Mouse (Mus musculus) stomach, embryonic 16.5 days (tissue): Measurements from ENCODE around the gene Zc3h12a. TPM values are rescaled to one million over a fixed set of nuclear protein-coding genes. Genes with fewer than 3 reads are reported as not detected.

Experiments
- ATAC-seq: fragments of 200-750 bp; cut with Nextera tagmentation; 2 replicates; pipeline ENCODE4 v1.8.0; 2017; ENCODE audit warnings: moderate number of reproducible peaks, moderate TSS enrichment; ENCODE audit not compliant: insufficient read depth, low FRiP score
- H3K27ac ChIP-seq: fragments of 300-500 bp; sonication (generic); 2 replicates; pipeline ENCODE4 v1.5.1; 2014; ENCODE audit warnings: low read length
- H3K27me3 ChIP-seq: fragments of 300-500 bp; sonication (generic); 2 replicates; pipeline ENCODE4 v1.6.1; 2014; ENCODE audit warnings: low read length, control low read depth, mixed read lengths; ENCODE audit not compliant: control insufficient read depth, insufficient read depth
- H3K36me3 ChIP-seq: fragments of 300-500 bp; sonication (generic); 2 replicates; pipeline ENCODE4 v1.6.1; 2014; ENCODE audit warnings: low read length; ENCODE audit not compliant: control insufficient read depth, insufficient read depth
- H3K4me1 ChIP-seq: fragments of 300-500 bp; sonication (generic); 2 replicates; pipeline ENCODE4 v1.6.1; 2014; ENCODE audit warnings: low read length, control low read depth, mixed read lengths; ENCODE audit not compliant: control insufficient read depth, insufficient read depth
- H3K4me2 ChIP-seq: fragments of 300-500 bp; sonication (generic); 2 replicates; pipeline ENCODE4 v1.6.1; 2014; ENCODE audit warnings: low read depth, low read length, mixed read lengths
- H3K4me3 ChIP-seq: fragments of 300-500 bp; sonication (generic); replicated peaks from 2 replicates; pipeline ENCODE4 v1.5.1; 2014; ENCODE audit warnings: mild to moderate bottlenecking, low read length
- H3K9ac ChIP-seq: fragments of 300-500 bp; sonication (generic); 2 replicates; pipeline ENCODE4 v1.6.1; 2014; ENCODE audit warnings: low read length
- H3K9me3 ChIP-seq: fragments of 300-500 bp; sonication (generic); replicated peaks from 2 replicates; pipeline ENCODE4 v1.6.1; 2016; ENCODE audit warnings: low read length, control low read depth; ENCODE audit not compliant: control insufficient read depth
- WGBS: fragments of 180-500 bp; shearing (Covaris S2); extraction: QIAGEN DNeasy Blood & Tissue Kit; methylation state at CpG from one replicate; pipeline ENCODE4 v1.1.7; 2014; 5-methylcytosine and 5-hydroxymethylcytosine counted together
- polyA plus RNA-seq: library from polyadenylated mRNA; unstranded; fragments of >200 nt; fragmentation: Nextera tagmentation; extraction: Ambion mirVana; gene quantifications from 2 replicates; pipeline ENCODE4 v1.2.1, GENCODE M21; 2015

The Zc3h12a gene
- polyA plus RNA-seq, 1 experiment from 2014 or later = 1.6 TPM

GRCm38 (mm10) chr4:125077700-125078099 lies 49.9 kb downstream of the Zc3h12a start:
- no peak overlapping the region for H3K27ac ChIP-seq
- no peak for ATAC-seq

More at GRCm38 (mm10) chr4:125077700-125078099, 49.9 kb downstream of the Zc3h12a start:
- Histone ChIP-seq H3K4me1 (no peaks in the 10 kb centered on the region), H3K4me2 (no peak overlapping the region), H3K9ac (no peak overlapping the region), H3K36me3 (peaks cover 14% of the 10 kb centered on the region; the same call in 1 of the 2 replicates), H3K9me3 (no peaks in the 10 kb centered on the region), H3K4me3 (no peak overlapping the region), H3K27me3 (no peaks in the 10 kb centered on the region)
- 92% methylated on average over 2 of the region's 2 CpGs for WGBS

Other genes with a start within 250 kb of the Zc3h12a start
- 0.09 and 0.14 TPM in 2 replicates for gene Epha10, start 246.9 kb downstream of the Zc3h12a start, polyA plus RNA-seq
- 10.9 and 11.8 TPM in 2 replicates for gene 9930104L06Rik, start 190.8 kb downstream of the Zc3h12a start, polyA plus RNA-seq
- gene Cdca8, start 188.5 kb downstream of the Zc3h12a start, polyA plus RNA-seq = 111 and 114 TPM in 2 replicates
- gene Rspo1, start 141.4 kb downstream of the Zc3h12a start, polyA plus RNA-seq = 7.5 and 10.3 TPM in 2 replicates
- 76.7 and 80.0 TPM in 2 replicates for gene Gnl2, start 111.3 kb downstream of the Zc3h12a start, polyA plus RNA-seq
- 0.10 and 0.31 TPM in 2 replicates for gene Dnali1, start 62.1 kb downstream of the Zc3h12a start, polyA plus RNA-seq
- gene Snip1, start 61.2 kb downstream of the Zc3h12a start, polyA plus RNA-seq = 17.2 and 20.5 TPM in 2 replicates
- 41.5 and 45.0 TPM in 2 replicates for gene Meaf6, start 42.7 kb downstream of the Zc3h12a start, polyA plus RNA-seq